Mouse (Mus musculus): ENCODE measurements at regions not wholly inside any gene's neighbourhood (a gene's known extent, or its start where the extent isn't known, plus 50 kb on each side); places are given as distances from the start of the nearest gene placed in this dataset.

- TF ChIP-seq POLR2A (IDR thresholded peaks at IDR 0.05; ENCODE audit: borderline replicate concordance, extremely low read depth, low read depth, low read length) (no peak), CTCF (IDR thresholded peaks at IDR 0.05; ENCODE audit: insufficient read depth, low read length) (no peak)
These were observed 1152.1 kb upstream of the Fam98a start for GRCm38 (mm10) chr17:76703823-76704222.

Data from lung, adult 2 months (tissue).